Mouse (Mus musculus) brain, embryonic 14.5 days (tissue): Measurements from ENCODE around the gene Vmn1r81.

Experiments used
- CTCF ChIP-seq: fragments of 200-500 bp; IDR thresholded peaks from 2 replicates; pipeline ENCODE4 v1.5.1; 2012; ENCODE audit warnings: inconsistent platforms, mild to moderate bottlenecking, moderate library complexity, borderline replicate concordance; ENCODE audit not compliant: insufficient read depth, insufficient read length; ENCODE audit errors: extremely low read depth
- POLR2A ChIP-seq: fragments of 200-500 bp; IDR thresholded peaks from 2 replicates; pipeline ENCODE4 v1.6.1; 2012; ENCODE audit warnings: mild to moderate bottlenecking, inconsistent platforms, borderline replicate concordance; ENCODE audit not compliant: poor library complexity, insufficient read depth, insufficient read length, severe bottlenecking; ENCODE audit errors: extremely low read depth

DNA sequence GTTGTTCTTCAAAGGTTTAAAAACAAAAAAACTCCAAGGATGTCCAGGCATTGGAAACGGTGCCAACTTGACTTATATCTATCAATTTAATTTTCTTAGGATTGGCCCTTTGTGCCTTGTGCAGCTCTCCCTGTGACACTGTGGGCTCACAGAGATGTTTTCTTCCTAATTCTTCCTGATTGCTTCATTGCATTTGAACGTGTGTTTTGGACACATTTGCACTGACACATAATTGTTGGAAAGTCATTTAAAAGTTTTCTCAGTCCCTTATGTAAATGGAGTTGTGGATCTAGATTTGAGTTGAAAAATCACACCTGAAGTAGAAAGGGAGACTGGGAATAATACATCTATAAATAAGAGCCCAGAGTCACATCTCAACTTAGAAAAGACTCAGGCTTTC is 32.1 kb upstream of the Vmn1r81 start, which contains the start of gene Vmn1r82:
- TF ChIP-seq CTCF: no peak
- no peak for TF ChIP-seq POLR2A
